Mouse (Mus musculus) erythroid progenitor cell, adult 5-6 weeks (primary cell): Measurements from ENCODE around the gene Mdga1. TPM values are rescaled to one million over a fixed set of nuclear protein-coding genes. Genes with fewer than 3 reads are reported as not detected.

Experiments used
- ATAC-seq: replicated peaks from 2 replicates; pipeline ENCODE4 v1.8.0; 2016; ENCODE audit warnings: moderate number of reproducible peaks, mild to moderate bottlenecking, moderate TSS enrichment, inconsistent platforms; ENCODE audit not compliant: poor library complexity, low FRiP score, severe bottlenecking
- total RNA-seq, 2 experiments: library from RNA; stranded (forward) in 1 of 2; stranded (reverse) in 1 of 2; fragments of 150-400 nt in 1 of 2; fragments of 186-747, 209-891 nt in 1 of 2; gene quantifications; 2 replicates each; pipeline versions ENCODE4 v1.2.3 to v1.2.4; 2015 to 2017; ENCODE audit warnings: low replicate concordance in 2 of 2

The Mdga1 gene
- total RNA-seq, 2 experiments from 2014 or later: not detected

GRCm38 (mm10) chr17:29931224-29931945 is 38.5 kb downstream of the Mdga1 start:
- no peak for ATAC-seq

GRCm38 (mm10) chr17:29928751-29929237 is 41.1 kb downstream of the Mdga1 start:
- no peak for ATAC-seq

GRCm38 (mm10) chr17:29925608-29926606 is 44.0 kb downstream of the Mdga1 start:
- ATAC-seq: no peak

- no peak for ATAC-seq
Measured at GRCm38 (mm10) chr17:29920089-29920488, 49.8 kb downstream of the Mdga1 start.

GRCm38 (mm10) chr17:29919552-29919920 is 50.4 kb downstream of the Mdga1 start:
- no peak for ATAC-seq

GRCm38 (mm10) chr17:29918791-29919551 is 50.9 kb downstream of the Mdga1 start:
- no peak for ATAC-seq

- ATAC-seq: no peak
Measured at GRCm38 (mm10) chr17:29916968-29917367, 52.9 kb downstream of the Mdga1 start.

- no peak for ATAC-seq
Measured at GRCm38 (mm10) chr17:29915820-29916219, 54.1 kb downstream of the Mdga1 start.

- no peak for ATAC-seq
Measured at GRCm38 (mm10) chr17:29913301-29913965, 56.5 kb downstream of the Mdga1 start.

GRCm38 (mm10) chr17:29912733-29913132 is 57.2 kb downstream of the Mdga1 start:
- no peak for ATAC-seq

GRCm38 (mm10) chr17:29909031-29909430 is 60.9 kb downstream of the Mdga1 start:
- ATAC-seq: no peak

GRCm38 (mm10) chr17:29904694-29905093 is 65.2 kb downstream of the Mdga1 start:
- ATAC-seq: no peak

GRCm38 (mm10) chr17:29902406-29903155 is 67.3 kb downstream of the Mdga1 start:
- no peak for ATAC-seq

- ATAC-seq: no peak
Measured at GRCm38 (mm10) chr17:29900289-29900688, 69.6 kb downstream of the Mdga1 start.

- ATAC-seq: no peak
Measured at GRCm38 (mm10) chr17:29896181-29897054, 73.5 kb downstream of the Mdga1 start.

GRCm38 (mm10) chr17:29895566-29895965 is 74.3 kb downstream of the Mdga1 start:
- no peak for ATAC-seq

- ATAC-seq: no peak
Measured at GRCm38 (mm10) chr17:29894965-29895364, 74.9 kb downstream of the Mdga1 start.
